Mouse (Mus musculus) cerebral cortex, adult 2 months (tissue): ENCODE data around the gene Gja8.

ENCODE experiments used
- WGBS: fragments of 180-500 bp; shearing (Covaris S2); methylation state at CpG from one replicate; pipeline ENCODE4 v1.1.7; 2018; 5-methylcytosine and 5-hydroxymethylcytosine counted together

Gene Gja8

DNA sequence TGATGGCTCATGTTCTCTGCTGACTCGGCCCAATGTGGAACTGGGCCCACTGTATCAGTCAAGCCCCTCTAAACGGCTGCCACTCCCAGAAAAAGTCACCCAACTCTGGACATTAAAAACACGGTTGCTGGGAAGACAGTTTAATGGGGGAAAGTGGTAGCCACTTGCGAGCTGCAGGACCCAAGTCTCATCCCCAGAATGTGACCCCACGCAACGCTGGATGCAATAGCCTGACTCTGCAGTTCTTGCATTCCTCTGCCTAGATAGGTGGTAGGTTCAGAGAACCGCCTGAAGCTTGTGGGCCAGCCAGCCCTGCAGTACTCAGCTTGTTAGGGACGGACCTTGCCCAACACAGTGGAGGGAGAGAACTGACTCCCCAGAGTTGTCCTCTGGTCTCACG lies 46.3 kb downstream of the Gja8 start:
- 92% methylated on average over 9 of the region's 9 CpGs for WGBS

DNA sequence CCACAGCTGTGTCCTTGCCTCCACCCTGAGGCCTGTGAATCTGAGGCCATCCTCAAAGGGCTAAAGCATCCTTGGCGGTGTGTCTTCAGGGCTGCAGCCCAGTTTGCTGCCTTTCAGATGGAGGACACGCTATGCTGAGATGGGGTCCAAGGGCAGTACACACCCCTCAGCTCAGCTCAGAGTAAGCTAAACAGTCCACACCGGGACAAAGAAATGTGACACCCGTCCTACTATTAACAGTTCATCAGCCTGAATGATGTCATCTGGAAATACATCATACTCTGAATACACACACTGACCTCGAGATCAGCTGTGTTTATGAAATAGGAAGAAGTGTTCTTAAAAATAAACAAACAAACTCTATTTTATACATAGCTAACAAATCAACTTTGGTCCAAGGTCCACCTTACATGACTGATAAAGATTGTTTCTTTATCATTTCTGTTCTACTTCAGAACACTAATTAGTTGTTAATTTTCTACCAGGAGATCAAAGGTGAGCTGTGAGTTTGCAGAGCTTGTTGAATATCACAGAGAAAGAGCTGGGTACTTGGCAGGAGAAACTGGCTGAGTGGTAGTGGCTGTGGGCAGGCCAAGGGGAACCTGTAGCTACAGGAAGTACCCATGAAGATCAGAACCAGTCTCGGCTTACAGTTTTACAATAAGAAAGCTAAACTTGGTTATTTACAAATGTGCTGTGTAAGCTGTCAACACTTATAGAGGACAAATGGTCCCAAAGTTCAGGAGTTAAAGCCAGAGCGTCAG lies 50.8 kb downstream of the Gja8 start:
- 84% methylated on average over 7 of the region's 7 CpGs for WGBS

DNA sequence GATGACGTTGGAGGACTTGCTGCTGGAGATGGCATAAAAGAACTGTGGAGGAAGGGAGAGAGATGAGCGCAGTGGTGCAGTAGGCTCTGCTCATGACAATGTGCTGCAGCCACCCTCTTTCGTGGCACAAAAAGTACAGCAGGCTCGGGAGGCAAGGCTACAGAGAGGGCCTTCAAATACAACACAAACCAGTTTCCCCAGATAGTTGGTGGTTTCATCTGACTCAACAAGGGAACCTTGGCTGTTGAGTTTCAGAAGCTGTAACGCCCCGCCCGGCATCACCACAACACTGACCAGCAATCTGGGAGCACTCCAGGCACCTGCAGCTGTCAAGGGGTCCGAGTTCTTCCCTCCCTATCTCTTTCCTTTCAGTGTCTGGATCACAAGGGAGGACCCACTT lies 53.3 kb downstream of the Gja8 start:
- 95% methylated on average over 8 of the region's 8 CpGs for WGBS

DNA sequence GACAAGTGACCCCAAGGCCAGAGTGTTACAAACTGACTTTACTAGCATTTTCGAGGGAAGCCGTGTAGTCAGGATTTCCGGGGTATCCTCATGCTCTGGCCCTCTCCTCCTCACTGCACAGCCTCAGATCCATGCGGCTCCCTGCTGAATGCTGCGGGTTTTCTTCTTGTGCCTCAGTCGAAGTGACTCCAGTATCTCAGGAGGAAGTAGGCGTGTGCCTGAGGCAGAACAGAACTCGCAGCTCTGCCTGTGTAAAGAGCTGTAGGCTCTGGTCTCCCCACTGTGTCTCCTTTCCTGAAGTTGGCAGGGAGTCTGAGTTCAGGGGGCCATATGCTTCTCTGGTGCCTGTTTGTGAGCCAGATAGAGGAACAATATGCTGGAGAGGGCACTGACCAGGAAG lies 54.8 kb downstream of the Gja8 start:
- WGBS, result 68% methylated on average over 8 of the region's 8 CpGs

DNA sequence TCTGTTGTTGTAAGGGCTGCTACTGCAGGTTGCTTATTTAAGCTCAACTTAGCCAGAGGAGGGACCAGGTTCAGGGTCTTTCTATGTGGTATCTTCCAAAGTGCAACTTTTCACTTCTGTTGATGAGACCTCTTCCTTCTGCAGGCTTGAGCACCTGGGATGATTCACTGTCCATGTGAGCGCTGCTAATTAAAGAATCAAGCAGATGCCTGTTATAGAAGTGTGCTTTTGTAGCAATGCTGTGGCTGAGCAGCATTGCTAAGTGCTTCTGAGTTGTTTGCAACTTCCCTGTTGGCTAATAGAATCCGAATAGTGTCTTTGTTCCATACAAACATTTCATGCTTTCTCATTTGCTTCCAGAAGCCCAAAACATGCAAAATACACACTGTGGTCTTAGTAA lies 55.5 kb downstream of the Gja8 start:
- WGBS, result 50% methylated on average over 2 of the region's 2 CpGs

DNA sequence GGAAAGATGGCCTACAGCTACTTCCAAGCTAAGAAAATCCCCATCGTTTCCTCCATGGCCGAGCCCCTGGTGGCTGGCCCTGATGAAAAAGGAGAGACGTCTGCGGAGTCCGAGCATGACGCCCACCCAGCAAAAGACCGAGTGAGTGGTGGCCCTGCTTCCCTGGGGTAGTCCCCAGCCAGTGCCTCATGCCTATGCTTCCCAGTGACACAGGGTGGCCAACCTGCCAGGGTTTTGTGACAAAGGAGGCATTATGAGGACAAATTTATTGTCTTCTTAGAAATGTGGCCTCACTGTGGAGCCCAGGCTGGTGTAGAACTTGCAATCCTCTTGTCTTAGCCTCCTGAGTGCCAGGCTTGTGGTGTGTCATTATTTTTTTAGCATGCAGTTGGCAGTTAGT lies 56.7 kb downstream of the Gja8 start:
- 96% methylated on average over 7 of the region's 7 CpGs for WGBS

DNA sequence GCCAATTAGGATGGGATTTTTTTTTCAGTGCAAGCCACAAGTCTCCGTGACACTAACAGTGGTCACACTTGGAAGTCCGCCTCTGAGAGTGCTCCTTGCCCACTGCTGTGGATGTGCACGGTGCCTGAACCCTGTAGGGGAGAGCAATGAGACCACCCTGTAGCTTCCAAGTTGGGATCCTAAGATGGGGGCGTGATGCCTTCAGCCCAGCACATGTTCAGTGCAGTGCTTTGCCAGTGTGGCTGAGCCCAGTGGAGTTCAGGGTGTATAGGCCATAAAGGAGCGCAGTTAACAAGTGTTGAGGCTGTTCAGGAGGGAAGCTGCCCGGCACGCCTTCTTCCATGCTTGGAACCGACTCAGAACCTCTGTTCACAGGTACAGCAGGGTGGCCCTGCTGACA lies 57.3 kb downstream of the Gja8 start:
- 95% methylated on average over 8 of the region's 8 CpGs for WGBS

DNA sequence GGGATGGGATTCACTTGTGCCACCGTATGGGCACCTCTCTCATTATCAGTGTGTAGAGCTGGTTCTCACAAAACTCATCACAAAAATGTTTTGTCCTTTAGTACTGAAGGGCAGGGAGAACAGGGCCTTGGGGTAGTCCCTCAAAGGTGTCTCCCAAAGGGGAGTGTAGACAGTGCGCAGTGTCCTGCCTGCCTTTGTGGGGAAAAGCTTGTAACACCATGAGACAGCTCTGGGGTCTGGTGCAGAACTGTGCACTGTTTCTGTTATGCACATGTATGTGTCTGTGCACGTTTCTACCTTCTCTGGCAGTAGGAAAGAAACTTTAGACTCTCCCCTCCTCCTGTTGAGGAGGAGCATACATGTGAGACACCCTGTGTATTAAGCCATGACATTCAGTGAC lies 58.0 kb downstream of the Gja8 start:
- WGBS, result 92% methylated on average over 3 of the region's 3 CpGs
